Mouse (Mus musculus): Measurements from ENCODE around the gene Tll2.

Gene Tll2

GRCm38 (mm10) chr19:41087901-41088300 lies 118.7 kb downstream of the Tll2 start:
- DNase-seq (ENCODE audit: low spot score) = no peak

- no peak for DNase-seq (ENCODE audit: low spot score)
Observed at GRCm38 (mm10) chr19:41086700-41087099, 119.9 kb downstream of the Tll2 start.

GRCm38 (mm10) chr19:41086289-41086688 lies 120.3 kb downstream of the Tll2 start:
- no peak for DNase-seq (ENCODE audit: low spot score)

GRCm38 (mm10) chr19:41083646-41084045 lies 123.0 kb downstream of the Tll2 start:
- no peak for DNase-seq (ENCODE audit: low spot score)

GRCm38 (mm10) chr19:41081589-41081988 lies 125.0 kb downstream of the Tll2 start:
- no peak for DNase-seq (ENCODE audit: low spot score)

GRCm38 (mm10) chr19:41076906-41077305 lies 129.7 kb downstream of the Tll2 start, which contains the start of gene Opalin:
Gene Opalin, minus strand, starts transcription at chr19:41077113.
- no peak for DNase-seq (ENCODE audit: low spot score)

GRCm38 (mm10) chr19:41073746-41074455 lies 132.7 kb downstream of the Tll2 start:
- no peak for DNase-seq (ENCODE audit: low spot score)

- peak; percentile 45 for DNase-seq (ENCODE audit: low spot score)
Observed at GRCm38 (mm10) chr19:41071500-41071899, 135.1 kb downstream of the Tll2 start.

- DNase-seq (ENCODE audit: low spot score) = no peak
Observed at GRCm38 (mm10) chr19:41054702-41055101, 151.9 kb downstream of the Tll2 start.

- no peak for DNase-seq (ENCODE audit: low spot score)
Observed at GRCm38 (mm10) chr19:41053530-41053929, 153.1 kb downstream of the Tll2 start.

- DNase-seq (ENCODE audit: low spot score) = no peak
Observed at GRCm38 (mm10) chr19:41052247-41052646, 154.4 kb downstream of the Tll2 start.

- no peak for DNase-seq (ENCODE audit: low spot score)
Observed at GRCm38 (mm10) chr19:41051714-41052113, 154.9 kb downstream of the Tll2 start.

GRCm38 (mm10) chr19:41048187-41048559 lies 158.5 kb downstream of the Tll2 start:
- no peak for DNase-seq (ENCODE audit: low spot score)

GRCm38 (mm10) chr19:41047437-41048186 lies 159.0 kb downstream of the Tll2 start:
- no peak for DNase-seq (ENCODE audit: low spot score)

- no peak for DNase-seq (ENCODE audit: low spot score)
Observed at GRCm38 (mm10) chr19:41045091-41045770, 161.4 kb downstream of the Tll2 start.

- no peak for DNase-seq (ENCODE audit: low spot score)
Observed at GRCm38 (mm10) chr19:41039110-41039509, 167.5 kb downstream of the Tll2 start.

- no peak for DNase-seq (ENCODE audit: low spot score)
Observed at GRCm38 (mm10) chr19:41035809-41036551, 170.7 kb downstream of the Tll2 start.
